Mouse (Mus musculus) brown adipose tissue, adult 24 weeks (tissue): ENCODE results near the gene Dnaic1. TPM values are rescaled to one million over a fixed set of nuclear protein-coding genes. Genes with fewer than 3 reads are reported as not detected.

Experiments
- H3K27ac ChIP-seq: fragments of 200-500 bp; replicated peaks from 2 replicates; pipeline ENCODE4 v1.5.1; 2012; ENCODE audit warnings: low read depth, mild to moderate bottlenecking, low read length
- H3K4me1 ChIP-seq: fragments of 200-500 bp; 2 replicates; pipeline ENCODE4 v1.6.1; 2012; ENCODE audit warnings: low read length, mixed read lengths; ENCODE audit not compliant: control insufficient read depth, insufficient read depth, insufficient read length
- H3K4me3 ChIP-seq: fragments of 200-500 bp; 2 replicates; pipeline ENCODE4 v1.5.1; 2012; ENCODE audit warnings: low read depth, mild to moderate bottlenecking, low read length, moderate library complexity; ENCODE audit not compliant: insufficient read depth
- polyA plus RNA-seq: library from polyadenylated mRNA; stranded (reverse); fragments of >200 nt; gene quantifications from 2 replicates; pipeline ENCODE4 v1.2.4, GENCODE M21; 2012; ENCODE audit not compliant: missing spikeins, insufficient read depth, insufficient read length

Gene Dnaic1
- polyA plus RNA-seq, 1 experiment = not detected

GRCm38 (mm10) chr4:41636366-41636765 lies 66.8 kb downstream of the Dnaic1 start:
- H3K4me1 ChIP-seq = 0 out of 2 replicates have a peak, but pooled peaks cover 3% of the 10 kb centered on the region
- peak overlapping the region; percentile 12; the same call in 1 of the 2 replicates for H3K27ac ChIP-seq
- no peak overlapping the region for H3K4me3 ChIP-seq

DNA sequence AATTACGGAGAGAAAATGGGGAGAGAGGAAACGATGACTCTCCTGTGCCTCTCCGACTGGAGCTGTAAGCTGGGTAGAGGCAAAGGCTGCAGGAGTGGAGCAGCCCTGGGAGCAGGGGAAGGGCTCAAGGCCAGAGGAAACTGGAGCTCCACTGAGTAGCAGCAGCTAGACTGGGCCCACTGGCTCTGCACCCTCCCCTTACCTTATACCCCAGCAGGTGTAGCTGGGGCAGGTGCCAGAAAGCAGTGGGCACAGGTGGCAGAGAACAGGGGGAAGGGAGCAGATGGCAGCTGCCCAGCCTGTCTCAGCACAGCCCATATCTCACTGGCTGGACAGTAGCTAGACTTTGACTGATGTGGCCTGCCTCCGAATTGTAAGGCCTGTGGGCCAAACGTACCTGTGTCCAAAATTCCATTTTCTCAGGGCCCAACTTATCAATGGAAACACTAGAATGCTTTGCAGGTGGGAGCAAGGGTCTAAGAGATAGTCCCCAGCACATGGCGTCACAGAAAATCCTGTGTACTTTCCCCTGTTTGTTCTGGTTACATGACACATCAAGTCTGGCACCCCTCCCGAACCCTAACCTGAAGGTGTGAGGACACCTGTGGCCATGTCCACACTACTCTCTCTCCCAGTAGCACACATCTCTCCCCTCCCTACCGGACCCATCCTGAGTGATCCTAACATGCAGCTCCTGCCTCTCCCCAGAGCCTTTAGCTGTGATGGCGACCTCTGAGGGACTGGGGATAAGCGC lies 67.5 kb downstream of the Dnaic1 start:
- H3K4me1 ChIP-seq = 0 out of 2 replicates have a peak, but pooled peaks cover 3% of the 10 kb centered on the region
- H3K27ac ChIP-seq = peak overlapping the region; percentile 12
- H3K4me3 ChIP-seq = no peak overlapping the region

GRCm38 (mm10) chr4:41638186-41638731 lies 68.7 kb downstream of the Dnaic1 start:
- Histone ChIP-seq H3K27ac (no peak overlapping the region), H3K4me3 (no peak overlapping the region), H3K4me1 (0 out of 2 replicates have a peak, but pooled peaks cover 3% of the 10 kb centered on the region)

- Histone ChIP-seq H3K4me3 (no peak overlapping the region), H3K27ac (no peak overlapping the region), H3K4me1 (0 out of 2 replicates have a peak, but pooled peaks cover 3% of the 10 kb centered on the region)
These were observed 69.2 kb downstream of the Dnaic1 start for GRCm38 (mm10) chr4:41638828-41639213.

GRCm38 (mm10) chr4:41639214-41639841 lies 69.8 kb downstream of the Dnaic1 start:
- no peak overlapping the region for H3K27ac ChIP-seq
- peak overlapping the region; percentile 55 for H3K4me3 ChIP-seq
- H3K4me1 ChIP-seq = 0 out of 2 replicates have a peak, but pooled peaks cover 3% of the 10 kb centered on the region

DNA sequence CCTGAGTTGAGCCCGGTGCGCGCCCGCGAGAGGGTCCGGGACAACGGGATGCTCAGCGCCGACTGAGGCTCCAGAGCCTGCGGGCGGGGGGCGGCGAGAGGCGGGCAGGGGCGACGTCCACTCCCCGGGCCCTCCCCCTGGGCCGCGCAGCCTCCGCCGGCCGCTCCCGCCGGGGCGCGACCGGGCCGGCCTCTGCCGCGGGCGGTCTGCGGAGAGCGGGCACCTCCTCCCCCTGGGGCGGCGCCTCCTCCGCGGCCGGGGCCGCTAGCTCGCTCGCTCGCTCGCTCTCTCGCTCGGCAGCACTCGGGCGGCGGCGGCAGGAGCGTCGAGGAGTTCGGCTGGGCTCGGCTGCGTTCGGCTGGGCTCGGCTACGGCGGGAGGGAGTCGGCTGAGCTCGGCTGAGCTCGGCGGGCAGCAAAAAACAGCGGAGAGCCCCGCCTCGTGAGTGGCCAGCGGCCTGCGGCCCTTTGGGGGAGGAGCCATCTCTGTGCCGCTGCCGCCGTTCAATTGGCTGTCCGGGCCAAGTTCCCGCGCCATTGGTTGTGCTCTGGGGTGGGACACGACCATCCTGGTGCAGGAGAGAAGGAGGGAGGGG lies 70.4 kb downstream of the Dnaic1 start, which contains the start of gene Enho:
Gene Enho (minus strand): TSS at position 412 of the 595 bp plus-strand sequence.
- H3K4me3 ChIP-seq = peak within 1 kb of the TSS; percentile 55
- H3K4me1 ChIP-seq = 0 out of 2 replicates have a peak, but pooled peaks cover 3% of the 10 kb centered on the region
- H3K27ac ChIP-seq = no peak within 1 kb of the TSS

DNA sequence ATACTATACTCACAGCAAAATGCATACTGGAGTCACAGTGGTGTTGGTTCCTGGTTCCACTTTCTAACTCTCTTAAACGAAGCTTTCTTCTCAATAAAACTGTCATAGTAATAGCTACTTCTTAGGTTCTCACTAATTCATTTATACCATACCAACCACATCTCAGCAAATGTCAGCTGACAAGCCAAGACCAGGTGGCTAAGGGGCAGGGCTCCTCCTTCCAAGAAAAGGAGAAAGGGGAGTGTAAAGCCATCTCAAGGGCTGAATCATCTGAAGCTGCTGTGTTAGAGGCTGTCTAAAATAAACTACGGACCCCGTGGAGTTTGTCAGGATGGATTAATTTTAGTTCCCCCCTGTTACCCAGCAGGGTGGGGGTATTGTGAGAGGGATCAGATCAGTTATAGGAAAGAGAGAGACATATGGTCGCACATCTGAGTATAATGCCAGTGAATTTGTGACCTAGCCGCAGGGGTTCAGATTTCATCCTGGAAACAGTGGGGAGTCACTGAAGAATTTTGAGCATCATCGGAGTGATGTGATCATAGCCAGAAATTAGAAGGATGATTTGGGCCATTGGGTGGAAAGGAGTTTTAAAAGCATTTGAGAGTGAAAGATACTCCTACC lies 71.7 kb downstream of the Dnaic1 start:
- Histone ChIP-seq H3K4me1 (0 out of 2 replicates have a peak, but pooled peaks cover 3% of the 10 kb centered on the region), H3K27ac (no peak overlapping the region), H3K4me3 (no peak overlapping the region)

DNA sequence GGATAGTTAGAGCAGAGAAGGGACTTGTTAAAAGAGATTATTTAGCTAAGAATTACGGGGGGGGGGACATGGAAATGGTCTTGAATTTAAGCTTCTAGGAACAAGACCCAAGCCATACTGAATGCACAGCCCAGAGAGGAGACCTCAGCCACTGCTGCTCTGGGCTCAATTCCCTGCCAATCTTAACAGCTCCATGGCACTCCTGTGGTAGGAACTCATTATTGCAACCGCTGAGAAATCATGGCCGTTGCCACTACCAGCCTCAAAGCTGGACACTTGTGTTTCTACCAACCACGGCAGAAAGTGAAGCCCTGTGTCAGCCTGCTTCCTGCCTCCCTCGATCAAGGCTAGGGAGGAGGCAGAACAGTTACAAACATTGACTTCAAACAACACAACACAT lies 75.9 kb downstream of the Dnaic1 start:
- H3K27ac ChIP-seq = no peak overlapping the region
- H3K4me3 ChIP-seq = no peak overlapping the region
- H3K4me1 ChIP-seq = no peaks in the 10 kb centered on the region

DNA sequence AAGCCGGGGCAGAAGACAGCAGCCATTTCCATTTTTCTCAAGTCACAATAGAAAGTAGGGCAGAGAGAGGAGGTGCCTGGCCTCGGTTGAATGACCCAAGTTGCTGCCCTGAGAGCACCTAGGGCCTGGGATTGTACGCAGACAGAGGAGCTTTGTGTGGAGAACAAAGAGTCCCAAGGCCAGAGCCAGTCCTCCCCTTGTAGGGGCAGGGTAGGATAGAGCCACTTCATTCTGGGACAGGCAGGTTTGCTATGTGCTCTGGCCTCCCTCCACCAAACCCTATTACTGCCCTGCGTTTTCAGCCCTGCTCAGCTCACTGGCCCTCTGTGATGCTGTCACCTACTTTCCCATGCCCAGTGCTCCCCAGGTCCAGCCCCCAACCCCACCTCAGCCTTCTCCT lies 78.6 kb downstream of the Dnaic1 start:
- no peak overlapping the region for H3K27ac ChIP-seq
- H3K4me1 ChIP-seq = no peaks in the 10 kb centered on the region
- no peak overlapping the region for H3K4me3 ChIP-seq

DNA sequence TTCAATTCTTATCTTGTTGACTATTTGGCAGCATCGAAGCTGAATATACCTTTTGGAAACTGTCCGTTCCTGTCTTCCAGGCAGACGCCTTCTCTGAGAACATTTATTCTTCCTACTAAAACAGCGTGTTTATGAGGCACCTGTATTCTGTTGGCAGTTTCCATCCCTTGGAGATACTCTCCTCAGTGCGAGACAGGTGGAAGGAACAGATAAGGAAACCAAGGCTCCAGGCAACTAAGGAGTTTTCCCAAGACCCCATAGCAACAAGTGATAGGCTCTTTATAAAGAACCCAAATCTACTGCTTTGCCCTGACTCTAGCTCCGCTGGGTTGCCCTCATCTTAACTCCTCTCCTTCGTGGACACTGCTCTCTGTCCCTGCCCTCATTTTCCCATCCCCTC lies 79.1 kb downstream of the Dnaic1 start:
- Histone ChIP-seq H3K27ac (no peak overlapping the region), H3K4me1 (no peaks in the 10 kb centered on the region), H3K4me3 (no peak overlapping the region)

GRCm38 (mm10) chr4:41653296-41653695 lies 83.7 kb downstream of the Dnaic1 start:
- no peaks in the 10 kb centered on the region for H3K4me1 ChIP-seq
- H3K27ac ChIP-seq = no peak overlapping the region
- H3K4me3 ChIP-seq = no peak overlapping the region

DNA sequence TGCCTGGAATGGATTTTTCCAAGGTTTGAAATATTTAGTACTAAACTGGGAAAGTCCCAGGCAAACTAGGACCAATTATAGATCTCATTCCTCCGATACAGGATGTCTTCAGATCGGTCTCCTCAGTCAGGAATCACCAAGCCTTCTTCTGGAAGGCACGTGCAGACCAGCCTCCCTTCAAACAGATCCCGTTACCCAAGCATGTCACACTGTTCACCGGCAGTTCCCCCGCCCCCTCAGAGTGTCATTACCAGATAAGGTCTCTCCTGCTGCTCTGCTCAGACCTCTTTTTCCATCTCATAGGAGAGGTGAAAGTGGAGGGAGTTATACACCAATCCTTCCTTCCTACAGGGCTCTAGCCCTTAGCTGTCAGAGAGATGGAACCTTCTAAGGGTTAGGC lies 84.2 kb downstream of the Dnaic1 start:
- Histone ChIP-seq H3K4me1 (no peaks in the 10 kb centered on the region), H3K27ac (no peak overlapping the region), H3K4me3 (no peak overlapping the region)

DNA sequence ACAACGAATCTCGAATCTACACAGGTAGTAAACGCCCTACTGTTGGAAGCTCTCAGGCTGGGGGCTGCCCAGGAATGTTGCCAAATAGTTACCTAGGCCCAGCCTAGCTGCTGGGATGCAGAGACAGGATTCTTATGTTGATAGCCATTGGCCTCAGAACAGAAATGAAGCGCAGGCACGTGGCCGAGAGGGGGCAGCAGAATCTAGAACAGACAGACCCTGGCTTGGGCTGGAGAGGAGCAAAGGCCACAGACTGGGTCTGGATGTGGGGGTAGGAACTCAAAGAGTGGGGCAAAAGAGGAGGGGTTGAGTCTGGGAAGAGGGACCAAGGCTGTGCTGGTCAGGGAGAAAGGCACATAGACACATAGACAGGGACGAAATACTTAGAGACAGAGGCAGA lies 84.6 kb downstream of the Dnaic1 start:
- Histone ChIP-seq H3K4me1 (no peaks in the 10 kb centered on the region), H3K4me3 (no peak overlapping the region), H3K27ac (no peak overlapping the region)

- H3K4me1 ChIP-seq = no peaks in the 10 kb centered on the region
- no peak overlapping the region for H3K4me3 ChIP-seq
These were observed 86.0 kb downstream of the Dnaic1 start for GRCm38 (mm10) chr4:41655525-41655924.

More at GRCm38 (mm10) chr4:41655525-41655924, 86.0 kb downstream of the Dnaic1 start:
- H3K27ac ChIP-seq = no peak overlapping the region
